Mouse (Mus musculus) C2C12 (cell line): ENCODE data around the gene Prkcz. TPM values are rescaled to one million over a fixed set of nuclear protein-coding genes. Genes with fewer than 3 reads are reported as not detected.

ENCODE experiments used
- H3K27me3 ChIP-seq: one replicate; pipeline ENCODE4 v1.6.1; 2011; ENCODE audit not compliant: control insufficient read depth, insufficient read depth, insufficient read length
- H3K36me3 ChIP-seq: one replicate; pipeline ENCODE4 v1.6.1; 2011; ENCODE audit not compliant: control insufficient read depth, insufficient read depth
- H3K4me3 ChIP-seq: one replicate; pipeline ENCODE4 v1.5.1; 2011; ENCODE audit warnings: mild to moderate bottlenecking, control low read depth; ENCODE audit not compliant: poor library complexity, insufficient read depth, severe bottlenecking
- H3K79me2 ChIP-seq: one replicate; pipeline ENCODE4 v1.6.1; 2011; ENCODE audit not compliant: control insufficient read depth, insufficient read depth
- H3K79me3 ChIP-seq: one replicate; pipeline ENCODE4 v1.6.1; 2011; ENCODE audit warnings: low read depth, control low read depth
- H3ac ChIP-seq: one replicate; pipeline ENCODE3; 2011; ENCODE audit warnings: low read depth; ENCODE audit not compliant: control insufficient read depth, insufficient read length
- CEBPB ChIP-seq: IDR thresholded peaks from one replicate; pipeline ENCODE4 v1.6.1; 2011; ENCODE audit warnings: low read depth, mild to moderate bottlenecking, control low read depth, moderate library complexity
- CTCF ChIP-seq: IDR thresholded peaks from one replicate; pipeline ENCODE4 v1.5.1; 2011; ENCODE audit not compliant: control insufficient read depth, insufficient read depth, insufficient read length
- FOSL1 ChIP-seq: IDR thresholded peaks from one replicate; pipeline ENCODE4 v1.8.0; 2011; ENCODE audit warnings: mild to moderate bottlenecking, low read length; ENCODE audit not compliant: poor library complexity, insufficient read depth, severe bottlenecking
- MAX ChIP-seq: IDR thresholded peaks from one replicate; pipeline ENCODE4 v1.6.1; 2011; ENCODE audit warnings: mild to moderate bottlenecking, control low read depth
- MYOD1 ChIP-seq: IDR thresholded peaks from one replicate; pipeline ENCODE4 v1.6.1; 2011; ENCODE audit warnings: low read depth; ENCODE audit not compliant: control insufficient read depth, insufficient read length
- MYOG ChIP-seq: IDR thresholded peaks from one replicate; pipeline ENCODE4 v1.6.1; 2011; ENCODE audit not compliant: control insufficient read depth, insufficient read length; ENCODE audit errors: extremely low read depth
- USF1 ChIP-seq: IDR thresholded peaks from one replicate; pipeline ENCODE4 v1.6.1; 2011; ENCODE audit warnings: low read depth, mild to moderate bottlenecking, control low read depth, moderate library complexity
- polyA plus RNA-seq: library from polyadenylated mRNA; unstranded; fragments of >200 nt; fragmentation: generic; extraction: Trizol; gene quantifications from one replicate; pipeline ENCODE4 v1.2.1, GENCODE M21; 2012; ENCODE audit warnings: missing spikeins

The Prkcz gene
- polyA plus RNA-seq, 1 experiment = 0.06 TPM

GRCm38 (mm10) chr4:155308068-155308467 lies 53.1 kb downstream of the Prkcz start:
- no peak for TF ChIP-seq CEBPB
- peak; percentile 69 for TF ChIP-seq CTCF
- peak; percentile 90 for TF ChIP-seq USF1
- TF ChIP-seq FOSL1 = no peak
- TF ChIP-seq MYOD1 = peak; percentile 87
- TF ChIP-seq MAX = peak; percentile 98
- no peak for TF ChIP-seq MYOG
- Histone ChIP-seq H3ac (peak overlapping the region; percentile 28), H3K36me3 (no peaks in the 10 kb centered on the region), H3K27me3 (no peaks in the 10 kb centered on the region), H3K4me3 (no peak overlapping the region), H3K79me3 (no peaks in the 10 kb centered on the region), H3K79me2 (no peaks in the 10 kb centered on the region)

DNA sequence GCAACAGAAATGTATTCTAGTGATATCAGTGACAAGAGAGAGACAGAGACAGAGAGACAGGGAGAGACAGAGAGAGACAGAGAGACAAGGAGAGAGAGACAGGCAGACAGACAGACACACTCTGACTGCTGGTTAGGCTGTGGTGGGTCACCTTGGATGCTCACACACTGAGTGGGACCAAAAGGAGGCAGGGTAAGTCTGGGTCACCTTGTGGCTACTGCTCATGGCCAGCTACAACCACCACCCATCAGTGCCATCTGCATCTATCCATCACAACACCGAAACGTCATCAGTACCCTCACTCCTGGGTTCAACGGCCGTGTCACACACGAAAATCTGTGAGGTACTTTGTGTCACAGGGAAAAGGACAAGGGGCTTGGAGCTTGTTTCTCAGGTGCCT lies 53.6 kb downstream of the Prkcz start:
- Histone ChIP-seq H3K79me3 (no peaks in the 10 kb centered on the region), H3K79me2 (no peaks in the 10 kb centered on the region), H3K4me3 (no peak overlapping the region), H3ac (peak overlapping the region; percentile 28), H3K27me3 (no peaks in the 10 kb centered on the region), H3K36me3 (no peaks in the 10 kb centered on the region)
- no peak for TF ChIP-seq USF1
- no peak for TF ChIP-seq CTCF
- no peak for TF ChIP-seq MYOG
- TF ChIP-seq MYOD1 = no peak
- TF ChIP-seq FOSL1 = no peak
- TF ChIP-seq MAX = no peak
- TF ChIP-seq CEBPB = no peak

- H3K79me3 ChIP-seq = no peaks in the 10 kb centered on the region
- H3K79me2 ChIP-seq = no peaks in the 10 kb centered on the region
- TF ChIP-seq MYOD1 (no peak), CTCF (no peak), USF1 (no peak), FOSL1 (no peak), MAX (no peak), MYOG (no peak), CEBPB (no peak)
- H3K27me3 ChIP-seq = no peaks in the 10 kb centered on the region
- no peak overlapping the region for H3K4me3 ChIP-seq
- H3ac ChIP-seq = no peak overlapping the region
- H3K36me3 ChIP-seq = no peaks in the 10 kb centered on the region
Measured at GRCm38 (mm10) chr4:155306356-155307242, 54.6 kb downstream of the Prkcz start.

DNA sequence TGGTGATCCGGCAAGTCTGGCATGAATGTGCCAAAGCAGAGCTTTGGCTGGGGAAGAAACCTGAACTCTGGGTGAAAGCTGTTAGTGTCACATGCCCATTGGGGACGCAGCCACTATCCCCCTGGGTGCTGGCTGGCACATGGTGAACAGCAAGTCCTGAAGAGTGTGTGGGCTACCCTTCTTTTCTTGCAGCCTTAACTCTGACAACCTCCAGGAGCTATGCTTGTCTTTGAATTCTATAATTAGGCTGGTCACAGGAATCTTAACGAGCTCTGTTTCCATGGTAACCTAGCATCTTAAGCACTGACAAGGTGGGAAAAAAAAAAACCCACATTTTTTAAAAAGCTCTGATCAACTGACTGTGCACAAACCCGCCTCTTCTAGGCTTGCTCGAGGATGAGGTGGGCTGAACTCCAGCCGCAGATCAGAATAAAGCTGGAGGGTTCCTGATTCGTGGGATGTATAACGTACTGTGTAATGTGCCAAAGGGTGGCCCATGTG lies 55.6 kb downstream of the Prkcz start:
- H3ac ChIP-seq = no peak overlapping the region
- TF ChIP-seq CTCF (no peak), MAX (no peak), FOSL1 (no peak), USF1 (no peak), CEBPB (no peak), MYOG (no peak), MYOD1 (no peak)
- H3K36me3 ChIP-seq = no peaks in the 10 kb centered on the region
- H3K79me3 ChIP-seq = no peaks in the 10 kb centered on the region
- H3K79me2 ChIP-seq = no peaks in the 10 kb centered on the region
- H3K4me3 ChIP-seq = no peak overlapping the region
- H3K27me3 ChIP-seq = no peaks in the 10 kb centered on the region

GRCm38 (mm10) chr4:155304508-155305096 lies 56.6 kb downstream of the Prkcz start:
- no peak overlapping the region for H3ac ChIP-seq
- H3K36me3 ChIP-seq = no peaks in the 10 kb centered on the region
- H3K79me2 ChIP-seq = no peaks in the 10 kb centered on the region
- no peak overlapping the region for H3K4me3 ChIP-seq
- peaks cover 4% of the 10 kb centered on the region for H3K27me3 ChIP-seq
- no peaks in the 10 kb centered on the region for H3K79me3 ChIP-seq
- TF ChIP-seq CTCF (no peak), FOSL1 (no peak), MYOD1 (no peak), USF1 (no peak), CEBPB (no peak)
